Mouse (Mus musculus) ES-Bruce4 (cell line): ENCODE data around the gene Camkk1. TPM values are rescaled to one million over a fixed set of nuclear protein-coding genes. Genes with fewer than 3 reads are reported as not detected.

ENCODE experiments used
- H3K27ac ChIP-seq: 2 replicates; pipeline ENCODE4 v1.5.1; 2012; ENCODE audit warnings: low read length, inconsistent platforms; ENCODE audit not compliant: insufficient read depth
- H3K27me3 ChIP-seq: 2 replicates; pipeline ENCODE4 v1.6.1; 2012; ENCODE audit warnings: mild to moderate bottlenecking, low read length, inconsistent platforms; ENCODE audit not compliant: control insufficient read depth, poor library complexity, insufficient read depth, severe bottlenecking
- H3K36me3 ChIP-seq: 2 replicates; pipeline ENCODE4 v1.6.1; 2012; ENCODE audit warnings: inconsistent platforms, mild to moderate bottlenecking, low read length, moderate library complexity; ENCODE audit not compliant: control insufficient read depth, poor library complexity, insufficient read depth, severe bottlenecking
- H3K4me1 ChIP-seq: one replicate; pipeline ENCODE4 v1.8.1; 2011; ENCODE audit warnings: low read length; ENCODE audit not compliant: control insufficient read depth, insufficient read depth
- H3K4me3 ChIP-seq: 2 replicates; pipeline ENCODE4 v1.5.1; 2011; ENCODE audit warnings: low read depth, mild to moderate bottlenecking, low read length
- H3K9ac ChIP-seq: 2 replicates; pipeline ENCODE4 v1.6.1; 2012; ENCODE audit warnings: low read depth, mild to moderate bottlenecking, inconsistent platforms; ENCODE audit not compliant: poor library complexity, severe bottlenecking
- H3K9me3 ChIP-seq: replicated peaks from 2 replicates; pipeline ENCODE4 v1.6.1; 2012; ENCODE audit warnings: mild to moderate bottlenecking, low read length, inconsistent platforms; ENCODE audit not compliant: control insufficient read depth, poor library complexity, insufficient read depth, severe bottlenecking
- CTCF ChIP-seq: IDR thresholded peaks from one replicate; pipeline ENCODE4 v1.8.1; 2011; ENCODE audit warnings: low read depth, low read length
- EP300 ChIP-seq: IDR thresholded peaks from 2 replicates; pipeline ENCODE4 v1.6.1; 2011; ENCODE audit warnings: low read depth, low read length; ENCODE audit not compliant: insufficient read depth
- POLR2A ChIP-seq: IDR thresholded peaks from one replicate; pipeline ENCODE4 v1.8.1; 2011; ENCODE audit warnings: low read length; ENCODE audit not compliant: insufficient read depth
- polyA plus RNA-seq: library from polyadenylated mRNA; stranded (reverse); fragments of >200 nt; gene quantifications from 2 replicates; pipeline ENCODE4 v1.2.4, GENCODE M21; 2011; ENCODE audit warnings: low read depth; ENCODE audit not compliant: missing spikeins, insufficient read depth, insufficient read length

Camkk1 gene
- polyA plus RNA-seq, 1 experiment, result 3.0 TPM

DNA sequence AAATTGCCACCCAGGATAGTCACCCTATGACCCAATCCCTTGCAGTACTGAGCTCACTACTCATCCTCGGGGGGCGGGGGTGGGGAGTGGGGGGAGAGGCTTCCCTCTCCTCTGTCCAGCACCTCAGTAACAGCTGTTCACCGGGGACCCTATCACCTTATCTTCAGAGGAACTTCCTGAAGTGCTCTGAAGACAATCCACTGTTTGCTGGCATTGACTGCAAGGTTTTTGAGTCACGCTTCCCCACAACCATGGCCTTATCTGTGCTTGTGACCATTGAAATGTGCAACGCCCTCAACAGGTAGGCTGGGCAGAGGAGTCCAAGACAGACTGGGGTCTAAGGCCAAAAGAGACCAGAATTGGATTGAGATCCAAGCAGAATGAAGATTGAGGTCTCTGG is 31.0 kb upstream of the Camkk1 start:
- Histone ChIP-seq H3K9me3 (no peaks in the 10 kb centered on the region), H3K4me1 (no peaks in the 10 kb centered on the region), H3K4me3 (no peak overlapping the region), H3K36me3 (no peaks in the 10 kb centered on the region), H3K27me3 (no peaks in the 10 kb centered on the region), H3K27ac (no peak overlapping the region), H3K9ac (no peak overlapping the region)
- no peak for TF ChIP-seq CTCF
- no peak for TF ChIP-seq POLR2A
- no peak for TF ChIP-seq EP300

- no peaks in the 10 kb centered on the region for H3K27me3 ChIP-seq
- TF ChIP-seq EP300 (no peak), POLR2A (no peak), CTCF (no peak)
- H3K27ac ChIP-seq, result no peak overlapping the region
- H3K9ac ChIP-seq, result no peak overlapping the region
- H3K36me3 ChIP-seq, result no peaks in the 10 kb centered on the region
- no peaks in the 10 kb centered on the region for H3K4me1 ChIP-seq
- no peaks in the 10 kb centered on the region for H3K9me3 ChIP-seq
- H3K4me3 ChIP-seq, result no peak overlapping the region
Observed at GRCm38 (mm10) chr11:72989044-72989443, 29.8 kb upstream of the Camkk1 start.

GRCm38 (mm10) chr11:72990688-72991087 is 28.1 kb upstream of the Camkk1 start:
- Histone ChIP-seq H3K9me3 (no peaks in the 10 kb centered on the region), H3K9ac (no peak overlapping the region), H3K36me3 (no peaks in the 10 kb centered on the region), H3K27ac (no peak overlapping the region), H3K4me1 (no peaks in the 10 kb centered on the region), H3K4me3 (no peak overlapping the region), H3K27me3 (no peaks in the 10 kb centered on the region)
- no peak for TF ChIP-seq CTCF

DNA sequence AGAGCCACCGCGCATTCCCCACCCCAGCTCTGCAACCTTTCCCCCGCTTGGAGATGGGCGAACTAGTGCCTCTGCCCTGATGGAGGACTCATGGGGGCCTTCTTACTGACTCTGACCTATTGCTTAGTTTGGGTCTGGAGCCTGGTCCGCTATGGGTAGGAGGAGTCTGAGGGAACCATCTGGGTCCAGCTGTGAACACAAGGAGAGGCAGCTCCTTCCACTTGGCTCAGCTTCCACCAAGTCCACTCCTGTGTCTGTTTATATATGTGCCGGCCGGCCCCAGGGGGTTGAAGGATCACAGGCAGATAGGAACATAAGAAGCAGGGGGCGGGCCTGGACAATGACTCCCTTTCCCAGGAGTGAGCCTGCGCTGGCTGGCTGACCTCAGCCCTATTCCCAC is 26.8 kb upstream of the Camkk1 start:
- no peaks in the 10 kb centered on the region for H3K27me3 ChIP-seq
- no peaks in the 10 kb centered on the region for H3K9me3 ChIP-seq
- no peaks in the 10 kb centered on the region for H3K36me3 ChIP-seq
- TF ChIP-seq EP300, result no peak
- no peak for TF ChIP-seq CTCF
- no peak for TF ChIP-seq POLR2A
- no peak overlapping the region for H3K27ac ChIP-seq
- no peak overlapping the region for H3K4me3 ChIP-seq
- H3K4me1 ChIP-seq, result no peaks in the 10 kb centered on the region
- no peak overlapping the region for H3K9ac ChIP-seq

DNA sequence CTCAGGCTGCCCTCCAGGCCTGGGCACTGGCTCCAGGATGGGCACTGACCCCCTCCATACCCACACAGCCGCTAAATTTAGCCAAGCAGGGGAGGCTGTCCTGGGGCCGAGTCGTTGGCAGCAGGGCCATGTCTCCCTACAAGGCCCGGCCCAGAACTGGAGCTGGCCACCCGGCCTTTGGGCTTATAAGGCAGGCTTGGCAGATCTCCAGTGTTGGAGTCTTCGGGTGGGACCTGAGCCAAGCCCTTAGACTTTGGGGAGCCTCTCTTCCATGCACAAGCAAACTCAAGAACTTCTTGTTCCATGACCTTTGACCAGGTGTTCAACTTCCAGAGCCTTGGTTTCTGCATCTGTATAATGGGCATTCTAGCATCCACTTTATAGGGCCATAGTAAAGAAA is 22.5 kb upstream of the Camkk1 start:
- no peak overlapping the region for H3K27ac ChIP-seq
- no peaks in the 10 kb centered on the region for H3K27me3 ChIP-seq
- no peaks in the 10 kb centered on the region for H3K9me3 ChIP-seq
- TF ChIP-seq CTCF, result no peak
- no peak for TF ChIP-seq POLR2A
- TF ChIP-seq EP300, result no peak
- H3K4me1 ChIP-seq, result no peaks in the 10 kb centered on the region
- H3K36me3 ChIP-seq, result no peaks in the 10 kb centered on the region
- H3K9ac ChIP-seq, result no peak overlapping the region
- H3K4me3 ChIP-seq, result no peak overlapping the region

DNA sequence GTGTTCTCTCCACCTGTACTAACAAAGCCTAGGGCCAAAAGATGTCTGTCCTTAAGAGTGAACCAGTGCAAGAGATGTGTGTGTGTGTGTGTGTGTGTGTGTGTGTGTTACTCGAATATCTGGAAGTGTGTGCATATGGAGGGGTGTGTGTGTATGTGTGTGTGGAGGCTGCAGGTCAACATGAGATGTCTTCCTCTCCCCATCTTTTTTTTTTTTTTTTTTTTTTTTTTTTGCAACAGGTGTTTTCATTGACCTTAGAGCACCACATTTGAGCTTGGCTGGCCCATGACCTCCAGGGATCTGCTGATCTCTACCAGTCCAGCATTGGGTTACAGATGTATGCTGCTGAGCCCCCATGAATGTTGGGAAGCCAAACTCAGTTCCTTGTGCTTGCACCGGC is 22.0 kb upstream of the Camkk1 start:
- no peaks in the 10 kb centered on the region for H3K4me1 ChIP-seq
- H3K27me3 ChIP-seq, result no peaks in the 10 kb centered on the region
- H3K4me3 ChIP-seq, result no peak overlapping the region
- no peaks in the 10 kb centered on the region for H3K36me3 ChIP-seq
- no peak overlapping the region for H3K9ac ChIP-seq
- TF ChIP-seq POLR2A (no peak), CTCF (no peak), EP300 (no peak)
- no peaks in the 10 kb centered on the region for H3K9me3 ChIP-seq
- H3K27ac ChIP-seq, result no peak overlapping the region
